Mouse (Mus musculus): ENCODE data around the gene Snapc4. TPM values are rescaled to one million over a fixed set of nuclear protein-coding genes. Genes with fewer than 3 reads are reported as not detected.

Snapc4 gene
- polyA plus RNA-seq, 1 experiment, result not detected

DNA sequence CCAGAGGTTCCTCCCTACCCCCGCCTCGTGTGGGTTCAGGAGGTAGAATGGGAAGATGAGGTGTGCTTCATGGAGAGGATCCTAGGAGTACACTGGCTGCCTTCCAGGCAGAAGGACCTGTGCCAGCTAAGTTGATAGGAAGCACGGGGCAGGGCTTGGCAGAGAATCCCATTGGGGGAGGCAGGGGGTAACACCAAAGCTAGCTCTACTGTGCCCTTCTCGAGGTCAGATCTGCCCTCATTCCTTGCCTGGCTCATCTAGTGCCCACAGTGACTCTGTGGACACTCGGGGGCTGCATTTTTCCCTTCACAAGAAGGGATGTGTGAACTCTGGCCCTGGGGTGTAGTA is 41.3 kb downstream of the Snapc4 start:
- no peak overlapping the region for H3K4me3 ChIP-seq (ENCODE audit: insufficient read depth, low read depth, low read length)
- 57% methylated on average over 5 of the region's 5 CpGs for WGBS
- peaks cover 44% of the 10 kb centered on the region for H3K4me1 ChIP-seq (ENCODE audit: control insufficient read depth, insufficient read depth, low read length)
- TF ChIP-seq CTCF (IDR thresholded peaks at IDR 0.05; ENCODE audit: insufficient read depth, low read depth, low read length) (no peak), POLR2A (IDR thresholded peaks at IDR 0.05; ENCODE audit: insufficient read depth, low read depth, low read length) (no peak)
- H3K27ac ChIP-seq (ENCODE audit: insufficient read depth, low read depth, low read length), result peak overlapping the region; percentile 92

- Histone ChIP-seq H3K27ac (ENCODE audit: insufficient read depth, low read depth, low read length) (peak overlapping the region; percentile 92), H3K4me3 (ENCODE audit: insufficient read depth, low read depth, low read length) (peak overlapping the region; percentile 10; the same call in 1 of the 2 replicates), H3K4me1 (ENCODE audit: control insufficient read depth, insufficient read depth, low read length) (peaks cover 44% of the 10 kb centered on the region)
- TF ChIP-seq CTCF (IDR thresholded peaks at IDR 0.05; ENCODE audit: insufficient read depth, low read depth, low read length) (no peak), POLR2A (IDR thresholded peaks at IDR 0.05; ENCODE audit: insufficient read depth, low read depth, low read length) (no peak)
- WGBS, result 32% methylated on average over 9 of the region's 13 CpGs
Measured at GRCm38 (mm10) chr2:26338302-26339203, 41.9 kb downstream of the Snapc4 start.

DNA sequence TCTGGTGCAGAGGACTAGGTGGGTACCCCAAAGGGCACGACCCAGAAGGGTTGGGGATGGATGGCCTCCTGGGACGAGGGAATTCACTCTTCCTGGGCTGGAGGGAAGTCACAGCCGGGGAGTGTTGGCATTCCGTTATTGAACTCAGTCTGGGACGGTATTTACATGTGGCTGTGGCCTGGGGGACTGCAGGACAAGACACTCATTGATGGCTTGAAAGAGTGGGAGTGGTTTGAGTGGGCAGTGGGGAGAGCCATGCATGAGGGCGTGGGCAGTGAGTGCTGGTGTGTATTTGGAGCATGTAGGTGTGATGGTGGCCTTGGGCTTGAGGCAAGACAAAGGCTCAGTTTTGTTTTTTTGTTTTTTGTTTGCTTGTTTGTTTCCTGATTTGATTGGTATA is 49.8 kb downstream of the Snapc4 start:
- Histone ChIP-seq H3K27ac (ENCODE audit: insufficient read depth, low read depth, low read length) (peak overlapping the region; percentile 15; the same call in 1 of the 2 replicates), H3K4me3 (ENCODE audit: insufficient read depth, low read depth, low read length) (no peak overlapping the region), H3K4me1 (ENCODE audit: control insufficient read depth, insufficient read depth, low read length) (peaks cover 38% of the 10 kb centered on the region)
- no peak for TF ChIP-seq POLR2A (IDR thresholded peaks at IDR 0.05; ENCODE audit: insufficient read depth, low read depth, low read length)
- TF ChIP-seq CTCF (IDR thresholded peaks at IDR 0.05; ENCODE audit: insufficient read depth, low read depth, low read length), result no peak
- WGBS, result 68% methylated on average over 6 of the region's 6 CpGs

DNA sequence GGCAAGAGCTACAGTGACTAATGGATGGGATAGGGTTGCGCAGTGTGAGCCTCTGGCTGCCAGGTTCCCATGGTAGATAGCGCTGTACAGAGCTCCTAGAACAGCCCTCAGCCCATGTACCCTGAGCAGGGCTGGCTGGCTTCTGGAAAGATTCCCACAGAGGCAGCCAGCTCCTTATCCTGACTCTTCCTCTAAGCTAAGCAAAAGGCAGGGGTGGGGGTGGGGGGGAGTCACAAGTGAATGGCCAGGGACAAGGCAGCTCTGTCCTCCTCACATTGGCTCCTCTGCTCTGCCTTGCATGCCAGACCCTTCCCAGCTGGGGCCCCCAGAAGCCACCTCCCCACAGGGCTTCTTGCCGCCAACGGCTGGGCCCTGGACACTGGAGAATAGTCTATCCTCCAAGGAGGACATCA is 50.4 kb downstream of the Snapc4 start:
- 73% methylated on average over 4 of the region's 4 CpGs for WGBS
- H3K4me3 ChIP-seq (ENCODE audit: insufficient read depth, low read depth, low read length), result no peak overlapping the region
- H3K27ac ChIP-seq (ENCODE audit: insufficient read depth, low read depth, low read length), result peak overlapping the region; percentile 15
- TF ChIP-seq CTCF (IDR thresholded peaks at IDR 0.05; ENCODE audit: insufficient read depth, low read depth, low read length) (no peak), POLR2A (IDR thresholded peaks at IDR 0.05; ENCODE audit: insufficient read depth, low read depth, low read length) (no peak)
- H3K4me1 ChIP-seq (ENCODE audit: control insufficient read depth, insufficient read depth, low read length), result peaks cover 42% of the 10 kb centered on the region

GRCm38 (mm10) chr2:26329402-26329801 is 51.1 kb downstream of the Snapc4 start:
- Histone ChIP-seq H3K4me3 (ENCODE audit: insufficient read depth, low read depth, low read length) (no peak overlapping the region), H3K4me1 (ENCODE audit: control insufficient read depth, insufficient read depth, low read length) (peaks cover 47% of the 10 kb centered on the region), H3K27ac (ENCODE audit: insufficient read depth, low read depth, low read length) (peak overlapping the region; percentile 15)
- TF ChIP-seq POLR2A (IDR thresholded peaks at IDR 0.05; ENCODE audit: insufficient read depth, low read depth, low read length), result no peak
- TF ChIP-seq CTCF (IDR thresholded peaks at IDR 0.05; ENCODE audit: insufficient read depth, low read depth, low read length), result no peak
- 40% methylated on average over 8 of the region's 8 CpGs for WGBS

GRCm38 (mm10) chr2:26327852-26328251 is 52.6 kb downstream of the Snapc4 start:
- TF ChIP-seq POLR2A (IDR thresholded peaks at IDR 0.05; ENCODE audit: insufficient read depth, low read depth, low read length) (no peak), CTCF (IDR thresholded peaks at IDR 0.05; ENCODE audit: insufficient read depth, low read depth, low read length) (no peak)
- H3K4me1 ChIP-seq (ENCODE audit: control insufficient read depth, insufficient read depth, low read length), result peaks cover 46% of the 10 kb centered on the region
- WGBS, result 68% methylated on average over 4 of the region's 4 CpGs
- H3K4me3 ChIP-seq (ENCODE audit: insufficient read depth, low read depth, low read length), result no peak overlapping the region
- H3K27ac ChIP-seq (ENCODE audit: insufficient read depth, low read depth, low read length), result no peak overlapping the region

DNA sequence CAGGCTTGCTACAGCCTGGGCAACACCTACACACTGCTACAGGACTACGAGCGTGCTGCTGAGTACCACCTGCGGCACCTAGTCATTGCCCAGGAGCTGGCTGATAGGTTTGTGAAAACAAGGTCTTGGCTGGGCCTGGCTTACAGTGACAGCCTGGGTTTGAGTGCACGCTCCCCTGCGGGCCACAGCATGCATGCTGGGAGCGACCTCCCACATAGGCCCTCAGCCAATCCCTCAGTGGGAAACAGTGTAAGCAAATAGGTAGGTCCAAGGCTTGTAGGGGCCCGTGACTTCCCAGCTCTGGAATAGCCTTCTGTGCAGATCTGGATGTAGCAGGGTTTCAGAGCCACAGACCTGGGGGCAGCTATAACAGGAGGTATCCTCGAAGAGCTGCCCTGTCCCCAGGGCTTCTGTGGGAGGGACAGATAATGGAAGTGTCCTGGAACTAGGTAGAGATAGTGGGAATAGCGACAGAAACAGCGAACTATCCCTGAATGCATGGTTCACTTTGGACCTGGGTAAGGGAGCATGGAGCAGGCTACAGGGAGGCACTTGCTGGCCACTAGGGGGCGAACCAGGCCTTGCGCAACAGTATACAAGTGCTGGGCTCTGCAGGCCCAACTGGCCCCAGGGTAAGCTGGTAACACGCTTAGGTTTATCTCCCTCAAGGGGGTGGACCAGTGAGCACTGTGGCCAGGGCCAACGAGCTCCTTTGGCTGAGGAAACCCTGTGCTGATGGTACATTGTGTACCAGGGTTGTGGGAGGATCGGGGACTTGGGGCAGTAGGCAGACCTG is 54.9 kb downstream of the Snapc4 start:
- no peak overlapping the region for H3K27ac ChIP-seq (ENCODE audit: insufficient read depth, low read depth, low read length)
- peaks cover 34% of the 10 kb centered on the region for H3K4me1 ChIP-seq (ENCODE audit: control insufficient read depth, insufficient read depth, low read length)
- TF ChIP-seq POLR2A (IDR thresholded peaks at IDR 0.05; ENCODE audit: insufficient read depth, low read depth, low read length) (no peak), CTCF (IDR thresholded peaks at IDR 0.05; ENCODE audit: insufficient read depth, low read depth, low read length) (peak; percentile 71)
- WGBS, result 44% methylated on average over 15 of the region's 15 CpGs
- H3K4me3 ChIP-seq (ENCODE audit: insufficient read depth, low read depth, low read length), result no peak overlapping the region

- 33% methylated on average over 2 of the region's 2 CpGs for WGBS
- no peak for TF ChIP-seq POLR2A (IDR thresholded peaks at IDR 0.05; ENCODE audit: insufficient read depth, low read depth, low read length)
- TF ChIP-seq CTCF (IDR thresholded peaks at IDR 0.05; ENCODE audit: insufficient read depth, low read depth, low read length), result no peak
- Histone ChIP-seq H3K4me1 (ENCODE audit: control insufficient read depth, insufficient read depth, low read length) (peaks cover 34% of the 10 kb centered on the region), H3K4me3 (ENCODE audit: insufficient read depth, low read depth, low read length) (no peak overlapping the region), H3K27ac (ENCODE audit: insufficient read depth, low read depth, low read length) (no peak overlapping the region)
Measured at GRCm38 (mm10) chr2:26324917-26325316, 55.5 kb downstream of the Snapc4 start.

Data from olfactory bulb, adult 2 months (tissue).